Mouse (Mus musculus) telencephalon, adult 2 months (tissue): Measurements from ENCODE around the gene Ptpn18.
"Not testable (repeated sequence)": the region's sequence is repeated elsewhere in the genome, so short reads cannot be mapped to it uniquely, and the experiment has no call there.

ENCODE experiments used
- DNase-seq: peaks from one replicate; pipeline ENCODE4 v3.0.0-alpha.2; 2011; ENCODE audit warnings: low read depth, low spot score

The Ptpn18 gene

GRCm38 (mm10) chr1:34517297-34517696 lies 57.7 kb downstream of the Ptpn18 start:
- DNase-seq: not testable (repeated sequence)

- not testable (repeated sequence) for DNase-seq
Measured at GRCm38 (mm10) chr1:34517797-34518196, 58.2 kb downstream of the Ptpn18 start.

- no peak for DNase-seq
Measured at GRCm38 (mm10) chr1:34518259-34518658, 58.7 kb downstream of the Ptpn18 start.

- DNase-seq: no peak
Measured at GRCm38 (mm10) chr1:34522205-34522849, 62.8 kb downstream of the Ptpn18 start.

GRCm38 (mm10) chr1:34522850-34523244 lies 63.3 kb downstream of the Ptpn18 start:
- DNase-seq: no peak

GRCm38 (mm10) chr1:34523647-34524046 lies 64.1 kb downstream of the Ptpn18 start:
- DNase-seq: no peak
